Mouse (Mus musculus): Measurements from ENCODE around the gene Gcnt2. TPM values are rescaled to one million over a fixed set of nuclear protein-coding genes. Genes with fewer than 3 reads are reported as not detected.

Gene Gcnt2
- 10 to 100 TPM; 14.9 to 21.2 (median 18.1) TPM for total RNA-seq (2022)

DNA sequence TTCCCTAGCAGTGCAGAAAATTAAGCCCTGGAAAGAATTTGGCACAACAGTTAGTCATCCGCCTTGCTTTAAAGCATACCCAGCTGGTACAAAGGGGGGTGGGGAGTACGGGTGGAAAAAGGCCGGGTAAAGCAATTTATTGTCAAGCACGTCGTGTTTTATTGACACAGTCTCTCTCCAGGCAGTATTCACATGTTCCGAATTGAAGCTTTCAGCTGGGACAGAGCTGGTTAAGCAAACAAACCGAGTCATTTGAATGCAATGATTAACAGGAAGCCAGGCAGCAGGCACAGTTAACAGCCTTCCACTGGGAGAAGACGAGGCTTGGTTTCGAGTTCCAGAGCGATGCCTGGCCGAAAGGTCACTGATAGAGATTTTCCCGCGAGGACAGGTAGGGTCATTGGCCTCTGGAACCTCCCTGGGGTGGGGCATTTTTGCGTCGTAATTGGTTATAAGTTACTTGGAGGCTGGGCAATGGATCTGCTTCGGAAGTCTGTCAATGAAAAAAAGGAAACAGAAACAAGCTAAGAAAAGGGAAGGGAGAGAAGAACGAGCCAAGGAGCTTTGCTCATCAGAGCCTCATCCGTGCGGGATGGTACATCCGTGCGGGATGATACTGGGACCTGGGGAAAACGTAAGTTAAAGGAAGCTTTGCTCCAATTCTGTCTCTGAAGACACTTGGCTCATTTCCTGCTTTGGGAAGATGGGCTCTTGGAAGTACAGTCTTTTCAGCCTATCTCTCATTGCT is at the start of gene Gcnt2:
TSS of gene Gcnt2 (plus strand) at position 103 of the 748 bp plus-strand sequence.
- peak; percentile 36 to 45 for DNase-seq (ENCODE audit: low spot score in 2 of 2)

GRCm38 (mm10) chr13:40820617-40821016 is 38.9 kb upstream of the Gcnt2 start:
- no peak for DNase-seq (ENCODE audit: low spot score in 2 of 2)

GRCm38 (mm10) chr13:40821911-40822310 is 37.6 kb upstream of the Gcnt2 start:
- no peak for DNase-seq (ENCODE audit: low spot score in 2 of 2)

- no peak for DNase-seq (ENCODE audit: low spot score in 2 of 2)
These were observed 18.3 kb upstream of the Gcnt2 start for GRCm38 (mm10) chr13:40841146-40841787.

GRCm38 (mm10) chr13:40842141-40842540 is 17.4 kb upstream of the Gcnt2 start:
- DNase-seq (ENCODE audit: low spot score in 2 of 2): no peak

GRCm38 (mm10) chr13:40843418-40844067 is 16.0 kb upstream of the Gcnt2 start:
- peak; percentile 34 to 81 for DNase-seq (ENCODE audit: low spot score in 2 of 2)

DNA sequence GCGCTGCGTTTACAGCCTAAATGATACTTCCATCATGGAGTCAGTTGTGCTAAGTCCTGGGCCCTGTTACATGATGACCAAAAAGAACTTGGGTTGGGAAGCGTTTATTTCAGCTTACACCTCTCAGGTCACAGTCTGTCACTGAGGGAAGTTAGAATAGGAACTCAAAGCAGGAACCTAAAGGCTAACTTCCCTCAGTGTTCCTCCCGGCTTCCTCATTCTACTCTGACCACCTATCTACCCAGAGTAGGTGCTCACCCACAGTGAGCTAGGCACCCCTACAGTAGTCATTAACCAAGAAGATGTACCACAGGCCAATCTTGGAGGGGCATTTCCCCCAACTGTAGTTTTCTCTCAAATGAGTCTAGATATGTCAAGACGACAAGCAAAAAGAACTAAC is 15.4 kb upstream of the Gcnt2 start:
- DNase-seq (ENCODE audit: low spot score in 2 of 2): no peak

GRCm38 (mm10) chr13:40845951-40846350 is 13.6 kb upstream of the Gcnt2 start:
- DNase-seq (ENCODE audit: low spot score in 2 of 2): no peak

- no peak for DNase-seq (ENCODE audit: low spot score in 2 of 2)
These were observed 13.2 kb upstream of the Gcnt2 start for GRCm38 (mm10) chr13:40846375-40846774.

DNA sequence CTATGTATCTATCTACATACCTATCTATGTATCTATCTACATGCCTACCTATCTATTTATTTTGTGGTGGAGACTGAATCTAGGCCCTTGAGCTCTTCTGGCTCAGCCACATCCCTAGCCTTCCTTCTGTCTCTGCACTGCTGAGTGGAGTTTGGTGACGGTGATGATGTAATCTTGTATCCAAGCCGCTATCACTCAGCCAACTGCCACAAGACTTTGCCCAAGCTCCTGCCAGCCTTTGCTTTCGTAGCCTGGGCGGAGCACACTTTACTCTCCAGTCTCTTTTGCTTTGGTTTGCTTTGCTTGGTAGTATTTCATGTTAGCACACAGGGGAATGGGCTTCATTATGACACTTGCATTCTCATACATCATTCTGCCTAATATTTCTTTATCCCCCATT is 11.7 kb upstream of the Gcnt2 start:
- no peak for DNase-seq (ENCODE audit: low spot score in 2 of 2)

GRCm38 (mm10) chr13:40850686-40851085 is 8.9 kb upstream of the Gcnt2 start:
- DNase-seq (ENCODE audit: low spot score in 2 of 2): no peak

GRCm38 (mm10) chr13:40851281-40851680 is 8.3 kb upstream of the Gcnt2 start:
- no peak for DNase-seq (ENCODE audit: low spot score in 2 of 2)

- no peak for DNase-seq (ENCODE audit: low spot score in 2 of 2)
These were observed 7.6 kb upstream of the Gcnt2 start for GRCm38 (mm10) chr13:40851961-40852360.

DNA sequence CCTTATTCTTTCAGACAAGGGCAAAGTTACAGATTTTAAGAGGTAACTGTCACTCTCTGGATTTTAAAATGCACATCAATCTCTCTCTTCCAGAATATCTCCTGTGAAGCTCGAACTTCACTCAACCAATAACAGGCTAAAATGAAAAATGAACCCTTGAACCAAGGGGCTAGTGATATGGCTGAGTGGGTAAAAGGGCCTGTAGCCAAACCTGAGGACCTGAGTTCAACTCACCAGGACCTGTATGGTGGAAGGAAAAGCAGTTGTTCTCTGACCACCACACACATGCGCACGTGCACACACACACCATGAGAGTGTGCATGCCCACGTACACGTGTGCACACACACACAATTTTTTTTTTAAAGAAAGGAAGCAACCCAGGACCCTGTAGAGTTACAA is 6.8 kb upstream of the Gcnt2 start:
- DNase-seq (ENCODE audit: low spot score in 2 of 2): no peak

- DNase-seq (ENCODE audit: low spot score in 2 of 2): no peak
These were observed 5.7 kb upstream of the Gcnt2 start for GRCm38 (mm10) chr13:40853842-40854241.

DNA sequence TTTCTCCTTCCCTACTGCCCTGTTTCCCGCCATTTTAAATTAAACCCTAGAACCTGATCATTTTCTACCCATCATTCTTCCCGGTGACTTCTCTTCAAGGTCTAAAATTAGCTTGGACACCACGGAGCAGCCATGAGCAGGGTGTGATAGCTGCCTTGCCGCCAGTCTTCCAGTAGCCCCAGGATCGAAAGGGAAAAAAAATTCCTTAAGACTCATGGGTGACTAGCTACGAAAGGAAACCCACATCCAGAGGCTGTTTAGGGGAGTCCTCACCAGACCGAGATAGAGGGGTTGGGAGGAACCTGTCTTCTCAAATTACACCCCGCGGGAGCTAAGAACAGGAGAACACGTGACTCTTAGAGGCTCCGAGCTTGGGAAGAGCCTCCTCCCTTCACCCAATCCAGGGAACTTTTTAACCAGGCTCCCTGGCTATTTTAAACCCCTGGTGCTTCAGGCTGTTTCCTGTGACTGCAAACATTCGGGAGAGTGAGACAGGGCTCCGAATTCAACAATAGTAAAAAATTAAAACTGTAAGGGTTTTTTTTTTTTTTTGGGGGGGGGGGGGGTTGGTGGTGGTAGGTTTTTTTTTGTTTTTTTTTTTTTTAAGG is 5.0 kb upstream of the Gcnt2 start:
- DNase-seq (ENCODE audit: low spot score in 2 of 2): no peak

GRCm38 (mm10) chr13:40855266-40855665 is 4.3 kb upstream of the Gcnt2 start:
- DNase-seq (ENCODE audit: low spot score in 2 of 2): no peak

GRCm38 (mm10) chr13:40856786-40857185 is 2.8 kb upstream of the Gcnt2 start:
- DNase-seq (ENCODE audit: low spot score in 2 of 2): no peak

GRCm38 (mm10) chr13:40857281-40857818 is 2.2 kb upstream of the Gcnt2 start:
- no peak for DNase-seq (ENCODE audit: low spot score in 2 of 2)

- no peak for DNase-seq (ENCODE audit: low spot score in 2 of 2)
These were observed 329 bp upstream of the Gcnt2 start for GRCm38 (mm10) chr13:40859225-40859624.

DNA sequence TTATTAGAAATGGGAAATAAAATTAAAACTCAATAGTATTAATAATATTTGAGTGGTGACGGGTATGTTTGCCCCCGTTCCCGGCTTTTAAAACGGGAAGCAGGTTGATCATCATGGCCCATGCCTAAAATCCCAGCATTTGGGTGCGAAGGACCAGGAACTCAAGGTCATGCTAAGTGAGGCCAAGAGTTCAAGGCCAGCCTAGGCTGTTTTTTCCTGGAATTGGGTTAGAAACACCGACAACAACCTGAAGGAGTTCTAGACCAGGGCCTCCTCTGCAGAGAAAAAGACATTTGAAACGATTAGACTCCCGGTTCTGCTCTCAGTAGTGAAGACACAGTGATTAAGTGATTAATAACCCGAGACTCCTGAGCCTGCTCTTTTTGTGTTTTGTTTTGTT is 3.5 kb downstream of the Gcnt2 start:
- no peak for DNase-seq (ENCODE audit: low spot score in 2 of 2)
